9 mouse cellular contexts compared by ENCODE assay signal in genomic region chr19:29803946-29804345, GRCm38 (mm10). TPM values are rescaled to one million over a fixed set of nuclear protein-coding genes. Genes with fewer than 3 reads are reported as not detected.
DNase-seq lines count a peak whose midpoint lies in the region; ATAC-seq and TF ChIP-seq lines count a peak whose summit lies in the region.
"Had no signal": no experiment of that assay in that cellular context is flagged by ENCODE, and none has a peak within 500 bp of the region (broad histone marks: within the 10 kb centered on the region; RNA-seq: fewer than 3 reads in every experiment).

No protein-coding gene starts in this region.

- ATAC-seq in forebrain, embryonic 15.5 days (replicated peaks), result no peak
- no peak for ATAC-seq in liver, embryonic 14.5 days (ENCODE audit: insufficient read depth)

- TF ChIP-seq EP300 in liver, embryonic 14.5 days (IDR thresholded peaks at IDR 0.05; ENCODE audit: low read depth), result no peak

- intact Hi-C loops in gastrocnemius, adult 2 months (cut with DNase I), result no loop called here

- H3K36me3 ChIP-seq in forebrain, embryonic 15.5 days, result 0 out of 2 replicates have a peak, but pooled peaks cover under 1% of the 10 kb centered on the region
- H3K36me3 ChIP-seq in liver, embryonic 14.5 days (replicated peaks; ENCODE audit: control insufficient read depth, insufficient read depth, low read depth), result no peaks in the 10 kb centered on the region

- no peak for TF ChIP-seq CTCF in gastrocnemius, adult 2 months (IDR thresholded peaks at IDR 0.05)
- TF ChIP-seq CTCF in liver, embryonic 14.5 days (IDR thresholded peaks at IDR 0.05; ENCODE audit: low read depth), result no peak

- H3K4me2 ChIP-seq in forebrain, embryonic 15.5 days (replicated peaks), result peak overlapping the region; percentile 90
- H3K4me2 ChIP-seq in liver, embryonic 14.5 days (ENCODE audit: low read depth), result peak overlapping the region; percentile 44

- DNase-seq in gastrocnemius, adult 2 months, result no peak
- DNase-seq in gastrocnemius, adult 18-20 months (ENCODE audit: low spot score), result no peak
- DNase-seq in 416B (ENCODE audit: low read depth), result peak; percentile 36
- no peak for DNase-seq in liver, embryonic 14.5 days (ENCODE audit: low read depth in 3 of 3, low spot score in 3 of 3)
- no peak for DNase-seq in cerebellum, adult 11 months
- DNase-seq in cerebellum, adult 9-11 months, result no peak
- no peak for DNase-seq in kidney, adult 18-20 months
- DNase-seq: heart, postnatal 4 days had no signal

- no peak overlapping the region; the same call in 1 of the 2 replicates for H3K27ac ChIP-seq in gastrocnemius, adult 2 months
- no peak overlapping the region for H3K27ac ChIP-seq in forebrain, embryonic 15.5 days (replicated peaks)
- H3K27ac ChIP-seq in liver, embryonic 14.5 days, result no peak overlapping the region

- H3K4me3 ChIP-seq in gastrocnemius, adult 2 months, result peak overlapping the region; percentile 95
- H3K4me3 ChIP-seq in forebrain, embryonic 15.5 days, result peak overlapping the region; percentile 26
- no peak overlapping the region for H3K4me3 ChIP-seq in liver, embryonic 14.5 days (ENCODE audit: insufficient read depth in 1 of 2, low read depth in 2 of 2, low read length in 2 of 2)

- H3K9ac ChIP-seq in forebrain, embryonic 15.5 days (replicated peaks), result no peak overlapping the region
- no peak overlapping the region; the same call in 1 of the 2 replicates for H3K9ac ChIP-seq in liver, embryonic 14.5 days (replicated peaks)

- peaks cover 37% of the 10 kb centered on the region for H3K4me1 ChIP-seq in forebrain, embryonic 15.5 days
- peaks cover 4 to 11% of the 10 kb centered on the region in 2 experiments; a peak in 2 of 4 replicates for H3K4me1 ChIP-seq in liver, embryonic 14.5 days (replicated peaks; ENCODE audit: control insufficient read depth in 2 of 2, insufficient read depth in 2 of 2, low read length in 1 of 2)

- 48% methylated on average over 3 of the region's 3 CpGs for WGBS in forebrain, embryonic 15.5 days
- WGBS in liver, embryonic 14.5 days (ENCODE audit: insufficient replicate concordance), result 39% methylated on average over 3 of the region's 3 CpGs

- no peaks in the 10 kb centered on the region for H3K9me3 ChIP-seq in forebrain, embryonic 15.5 days
- H3K9me3 ChIP-seq in liver, embryonic 14.5 days (ENCODE audit: control insufficient read depth, low read length), result no peaks in the 10 kb centered on the region

- H3K27me3 ChIP-seq in forebrain, embryonic 15.5 days, result no peaks in the 10 kb centered on the region
- H3K27me3 ChIP-seq in liver, embryonic 14.5 days (ENCODE audit: control insufficient read depth, insufficient read depth, low read length), result no peaks in the 10 kb centered on the region

RNA-seq across cellular contexts. Expression of gene 9930021J03Rik, which starts 1.8 kb away (rescaled TPM):
- total RNA-seq in gastrocnemius, adult 2 months (2021), result 10 to 100 TPM; 11.8 to 14.4 TPM
- total RNA-seq in gastrocnemius, adult 18-20 months (2021), result 10 to 100 TPM; 11.6 to 13.7 TPM
- 7.6 and 8.1 TPM in 2 replicates for polyA plus RNA-seq in forebrain, embryonic 15.5 days (2015; fragmentation: Nextera tagmentation; extraction: Ambion mirVana)
- 4.0 and 4.1 TPM in 2 replicates for polyA plus RNA-seq in liver, embryonic 14.5 days (2012; rRNA removed)
- polyA plus RNA-seq in liver, embryonic 14.5 days (2014; fragmentation: Nextera tagmentation; extraction: Ambion mirVana), result 1.9 TPM in 2 replicates

RNA-seq across cellular contexts. Expression of gene Ranbp6, which starts 8.8 kb away (rescaled TPM):
- total RNA-seq in gastrocnemius, adult 2 months (2021), result 10 to 100 TPM; 10.2 to 11.1 TPM
- 10 to 100 TPM; 10.0 to 11.6 TPM for total RNA-seq in gastrocnemius, adult 18-20 months (2021)
- 35.8 and 39.6 TPM in 2 replicates for polyA plus RNA-seq in forebrain, embryonic 15.5 days (2015; fragmentation: Nextera tagmentation; extraction: Ambion mirVana)
- polyA plus RNA-seq in liver, embryonic 14.5 days (2012; rRNA removed), result 2.6 and 4.3 TPM in 2 replicates
- 6.2 and 6.5 TPM in 2 replicates for polyA plus RNA-seq in liver, embryonic 14.5 days (2014; fragmentation: Nextera tagmentation; extraction: Ambion mirVana)

Comparison
In these comparisons a context has a peak if more than half of its experiments do, and no peak if none do; other contexts are left out.
1. H3K4me3 ChIP-seq: peak in gastrocnemius, adult 2 months (single experiment) and forebrain, embryonic 15.5 days (single experiment); none in liver, embryonic 14.5 days (0 of 2).